Mouse (Mus musculus) intestine, embryonic 16.5 days (tissue): ENCODE results near the gene Nat8f2. TPM values are rescaled to one million over a fixed set of nuclear protein-coding genes. Genes with fewer than 3 reads are reported as not detected.
"Not testable (repeated sequence)": the region's sequence is repeated elsewhere in the genome, so short reads cannot be mapped to it uniquely, and the experiment has no call there.

ENCODE experiments used
- ATAC-seq: fragments of 200-750 bp; cut with Nextera tagmentation; 2 replicates; pipeline ENCODE4 v1.8.0; 2017; ENCODE audit warnings: moderate TSS enrichment, moderate library complexity
- H3K27ac ChIP-seq: fragments of 300-500 bp; sonication (generic); 2 replicates; pipeline ENCODE4 v1.5.1; 2014; ENCODE audit warnings: mild to moderate bottlenecking, low read length
- H3K27me3 ChIP-seq: fragments of 300-500 bp; sonication (generic); replicated peaks from 2 replicates; pipeline ENCODE4 v1.6.1; 2014; ENCODE audit warnings: low read length, control low read depth, mixed read lengths; ENCODE audit not compliant: control insufficient read depth, insufficient read depth
- H3K36me3 ChIP-seq: fragments of 300-500 bp; sonication (generic); 2 replicates; pipeline ENCODE4 v1.6.1; 2014; ENCODE audit warnings: low read length, control low read depth; ENCODE audit not compliant: control insufficient read depth, insufficient read depth
- H3K4me1 ChIP-seq: fragments of 300-500 bp; sonication (generic); 2 replicates; pipeline ENCODE4 v1.6.1; 2014; ENCODE audit warnings: low read length, control low read depth, mixed read lengths; ENCODE audit not compliant: control insufficient read depth, insufficient read depth
- H3K4me2 ChIP-seq: fragments of 300-500 bp; sonication (generic); 2 replicates; pipeline ENCODE4 v1.6.1; 2014; ENCODE audit warnings: low read depth, low read length, control low read depth
- H3K4me3 ChIP-seq: fragments of 300-500 bp; sonication (generic); 2 replicates; pipeline ENCODE4 v1.5.1; 2014; ENCODE audit warnings: mild to moderate bottlenecking, low read length
- H3K9ac ChIP-seq: fragments of 300-500 bp; sonication (generic); 2 replicates; pipeline ENCODE4 v1.6.1; 2014; ENCODE audit warnings: low read depth, low read length
- H3K9me3 ChIP-seq: fragments of 300-500 bp; sonication (generic); 2 replicates; pipeline ENCODE4 v1.6.1; 2016; ENCODE audit warnings: low read length, control low read depth; ENCODE audit not compliant: control insufficient read depth
- WGBS: fragments of 180-500 bp; shearing (Covaris S2); extraction: QIAGEN DNeasy Blood & Tissue Kit; methylation state at CpG from one replicate; pipeline ENCODE4 v1.1.7; 2014; 5-methylcytosine and 5-hydroxymethylcytosine counted together
- polyA plus RNA-seq: library from polyadenylated mRNA; unstranded; fragments of >200 nt; fragmentation: Nextera tagmentation; extraction: Ambion mirVana; gene quantifications from 2 replicates; pipeline ENCODE4 v1.2.1, GENCODE M21; 2015

Gene Nat8f2
- polyA plus RNA-seq, 1 experiment from 2014 or later, result not detected

DNA sequence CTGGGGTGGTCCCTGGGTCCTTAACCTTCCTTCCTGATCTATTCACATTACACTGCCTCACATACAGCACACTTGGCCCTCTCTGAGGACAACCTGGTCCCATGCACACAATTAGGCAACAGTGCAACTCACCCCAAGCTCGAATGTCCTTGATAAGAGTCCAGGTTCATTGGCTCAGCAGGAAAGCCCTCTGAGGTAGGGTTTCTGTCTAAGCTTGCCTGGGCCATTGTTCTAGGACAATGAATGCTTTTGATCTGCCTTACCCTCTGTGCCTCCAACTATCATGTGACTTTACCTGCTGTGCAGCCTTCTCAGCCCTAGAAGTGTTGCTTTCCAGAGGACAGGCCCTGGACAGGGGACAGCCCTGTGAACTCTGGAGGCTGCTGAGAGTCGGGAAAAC, 19.7 kb downstream of the Nat8f2 start:
- no peaks in the 10 kb centered on the region for H3K4me1 ChIP-seq
- no peak for ATAC-seq

DNA sequence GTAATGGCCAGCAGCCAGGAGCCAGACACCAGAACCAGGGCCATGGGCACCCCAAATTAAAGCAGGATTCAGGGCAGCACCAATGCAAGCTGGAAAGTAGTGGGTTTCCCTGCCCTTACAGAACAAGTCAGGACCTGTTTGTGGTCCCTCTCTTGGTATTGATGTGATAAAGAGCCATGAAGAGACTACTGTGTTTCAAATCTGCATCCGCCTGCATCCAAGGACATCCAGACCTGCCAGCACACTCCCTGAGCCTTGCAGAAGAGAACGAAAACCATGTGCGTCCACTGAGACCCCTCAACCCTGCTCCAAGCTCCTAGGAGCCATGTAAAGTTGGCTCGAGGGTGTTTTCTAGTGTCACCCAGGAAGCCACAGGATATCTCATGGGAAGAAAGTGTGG, 20.8 kb downstream of the Nat8f2 start:
- WGBS, result 90% methylated on average over 4 of the region's 4 CpGs
- H3K4me1 ChIP-seq, result no peaks in the 10 kb centered on the region
- ATAC-seq, result no peak

More for the DNA sequence above, 19.7 kb downstream of the Nat8f2 start:
- 37% methylated on average over 2 of the region's 2 CpGs for WGBS
- Histone ChIP-seq H3K4me2 (no peak overlapping the region), H3K4me3 (no peak overlapping the region), H3K9ac (no peak overlapping the region), H3K27ac (no peak overlapping the region), H3K36me3 (no peaks in the 10 kb centered on the region), H3K27me3 (no peaks in the 10 kb centered on the region), H3K9me3 (no peaks in the 10 kb centered on the region)

DNA sequence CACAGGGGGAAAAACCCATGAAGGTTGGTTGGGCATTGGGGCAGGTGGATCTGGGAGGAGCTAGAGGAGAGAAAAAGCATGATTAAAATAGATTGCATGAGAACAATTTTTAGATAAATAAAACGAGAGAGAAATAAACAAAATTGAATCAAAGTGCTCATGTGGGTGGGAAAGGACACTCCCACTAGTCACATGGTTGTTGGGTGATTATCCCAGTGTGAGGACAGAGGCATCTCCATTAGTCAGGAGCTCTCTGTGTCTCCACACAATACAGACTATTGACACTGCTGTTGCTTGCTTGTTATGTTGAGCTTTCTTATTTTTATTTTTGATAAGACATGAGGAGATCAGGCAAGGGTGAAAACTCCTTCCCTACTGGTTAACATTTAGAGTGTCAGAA, 22.0 kb downstream of the Nat8f2 start:
- H3K9me3 ChIP-seq, result no peaks in the 10 kb centered on the region
- no peak overlapping the region for H3K4me3 ChIP-seq
- H3K27me3 ChIP-seq, result no peaks in the 10 kb centered on the region
- no peak overlapping the region for H3K27ac ChIP-seq
- 24% methylated on average over 1 of the region's 1 CpGs for WGBS
- no peaks in the 10 kb centered on the region for H3K4me1 ChIP-seq
- H3K9ac ChIP-seq, result no peak overlapping the region
- ATAC-seq, result no peak
- H3K36me3 ChIP-seq, result no peaks in the 10 kb centered on the region
- no peak overlapping the region for H3K4me2 ChIP-seq

More for the DNA sequence above, 20.8 kb downstream of the Nat8f2 start:
- H3K9me3 ChIP-seq, result no peaks in the 10 kb centered on the region
- no peaks in the 10 kb centered on the region for H3K27me3 ChIP-seq
- no peak overlapping the region for H3K4me2 ChIP-seq
- no peak overlapping the region for H3K27ac ChIP-seq
- no peak overlapping the region for H3K9ac ChIP-seq
- no peak overlapping the region for H3K4me3 ChIP-seq
- H3K36me3 ChIP-seq, result no peaks in the 10 kb centered on the region

DNA sequence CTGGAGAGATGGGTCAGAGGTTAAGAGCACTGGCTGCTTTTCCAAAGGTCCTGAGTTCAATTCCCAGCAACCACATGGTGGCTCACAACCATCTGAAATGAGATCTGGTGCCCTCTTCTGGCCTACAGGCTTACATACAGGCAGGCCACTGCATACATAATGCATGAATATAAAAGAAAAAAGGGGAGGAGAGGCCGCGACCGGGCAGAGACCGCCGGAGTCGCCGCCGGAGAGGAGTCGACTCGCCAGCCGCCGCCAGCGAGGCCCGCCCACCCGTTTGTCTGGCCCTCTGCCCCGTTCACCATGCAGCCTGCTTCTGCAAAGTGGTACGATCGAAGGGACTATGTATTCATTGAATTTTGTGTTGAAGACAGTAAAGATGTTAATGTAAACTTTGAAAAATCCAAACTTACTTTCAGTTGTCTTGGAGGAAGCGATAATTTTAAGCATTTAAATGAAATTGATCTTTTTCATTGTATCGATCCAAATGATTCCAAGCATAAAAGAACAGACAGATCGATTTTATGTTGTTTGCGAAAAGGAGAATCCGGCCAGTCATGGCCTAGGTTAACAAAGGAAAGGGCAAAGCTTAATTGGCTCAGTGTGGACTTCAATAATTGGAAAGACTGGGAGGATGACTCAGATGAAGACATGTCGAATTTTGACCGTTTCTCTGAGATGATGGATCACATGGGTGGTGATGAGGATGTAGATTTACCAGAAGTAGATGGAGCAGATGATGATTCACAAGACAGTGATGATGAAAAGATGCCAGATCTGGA, 25.1 kb downstream of the Nat8f2 start:
- H3K4me2 ChIP-seq, H3K9me3 ChIP-seq, H3K4me3 ChIP-seq, H3K27me3 ChIP-seq, H3K4me1 ChIP-seq, H3K36me3 ChIP-seq, H3K9ac ChIP-seq, ATAC-seq, H3K27ac ChIP-seq: not testable (repeated sequence)
- 73% methylated on average over 25 of the region's 25 CpGs for WGBS

DNA sequence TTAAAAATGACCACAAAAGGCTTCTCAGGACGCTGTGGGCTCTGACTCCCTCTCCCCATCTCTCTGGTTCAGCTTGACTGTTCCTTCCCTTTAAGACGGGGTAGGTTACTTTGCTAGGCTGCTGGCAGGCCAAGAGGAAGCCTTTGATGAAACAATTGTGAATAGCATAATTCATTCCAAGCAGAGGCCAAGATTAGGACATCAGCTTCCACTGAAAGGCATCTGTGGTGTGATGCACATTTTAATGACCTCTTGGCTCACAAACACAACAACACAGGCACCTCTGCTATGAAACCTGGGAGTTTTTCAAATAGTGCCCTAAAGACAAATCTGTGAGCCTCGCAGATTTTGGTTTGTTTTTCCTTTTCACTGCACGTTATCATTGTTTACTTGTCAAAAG, 29.0 kb downstream of the Nat8f2 start:
- Histone ChIP-seq H3K36me3 (no peaks in the 10 kb centered on the region), H3K9ac (no peak overlapping the region), H3K4me2 (no peak overlapping the region), H3K4me3 (no peak overlapping the region), H3K27ac (no peak overlapping the region), H3K4me1 (no peaks in the 10 kb centered on the region), H3K27me3 (no peaks in the 10 kb centered on the region), H3K9me3 (no peaks in the 10 kb centered on the region)
- no peak for ATAC-seq
- WGBS, result 56% methylated on average over 4 of the region's 4 CpGs

DNA sequence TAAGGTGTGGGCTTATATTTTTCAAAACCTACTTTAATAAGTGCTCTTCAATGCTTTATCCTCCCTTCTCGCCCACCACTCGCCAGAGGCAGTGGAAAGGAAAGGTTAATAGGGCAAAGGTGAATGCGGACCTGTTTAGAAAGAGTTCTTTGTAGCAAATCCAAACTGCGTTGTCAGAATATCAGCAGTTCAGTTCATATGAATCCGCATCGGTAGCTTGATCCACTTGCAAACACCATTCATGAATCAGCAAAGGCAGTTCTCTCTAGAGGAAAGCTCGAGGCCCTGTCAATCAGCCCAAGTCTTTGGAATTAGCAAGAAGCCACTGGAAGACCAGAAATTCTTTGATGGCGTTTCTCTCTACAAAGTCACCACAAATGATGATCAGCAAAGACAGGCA, 30.3 kb downstream of the Nat8f2 start:
- Histone ChIP-seq H3K9ac (no peak overlapping the region), H3K27me3 (no peaks in the 10 kb centered on the region), H3K36me3 (no peaks in the 10 kb centered on the region), H3K4me1 (no peaks in the 10 kb centered on the region), H3K4me2 (no peak overlapping the region), H3K4me3 (no peak overlapping the region), H3K9me3 (no peaks in the 10 kb centered on the region), H3K27ac (no peak overlapping the region)
- WGBS, result 75% methylated on average over 8 of the region's 8 CpGs
- no peak for ATAC-seq

DNA sequence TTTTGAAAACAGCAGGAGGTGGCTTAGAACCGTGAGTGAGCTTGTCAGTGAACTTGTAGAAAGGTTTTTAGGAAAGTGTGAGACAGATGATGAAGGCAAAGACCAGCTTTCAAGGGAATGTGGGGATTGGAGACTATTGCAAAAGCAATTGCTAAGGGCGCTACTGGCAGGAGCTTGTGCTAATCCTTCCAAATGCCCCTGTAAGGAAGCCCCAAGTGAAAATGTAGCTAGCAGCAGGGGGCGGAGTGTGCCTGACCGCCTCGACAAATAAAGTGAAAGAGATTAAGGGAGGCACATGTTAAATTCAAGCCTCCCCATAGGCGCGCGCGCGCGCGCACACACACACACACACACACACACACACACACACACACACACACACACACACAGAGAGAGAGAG, 31.7 kb downstream of the Nat8f2 start:
- H3K4me3 ChIP-seq, H3K27me3 ChIP-seq, H3K27ac ChIP-seq, H3K9ac ChIP-seq, H3K36me3 ChIP-seq, H3K4me1 ChIP-seq, H3K9me3 ChIP-seq: not testable (repeated sequence)
- 16% methylated on average over 12 of the region's 12 CpGs for WGBS
- peak; percentile 65 for ATAC-seq
- 0 out of 2 replicates have a peak overlapping the region, but pooled peaks have one; percentile 19 for H3K4me2 ChIP-seq

DNA sequence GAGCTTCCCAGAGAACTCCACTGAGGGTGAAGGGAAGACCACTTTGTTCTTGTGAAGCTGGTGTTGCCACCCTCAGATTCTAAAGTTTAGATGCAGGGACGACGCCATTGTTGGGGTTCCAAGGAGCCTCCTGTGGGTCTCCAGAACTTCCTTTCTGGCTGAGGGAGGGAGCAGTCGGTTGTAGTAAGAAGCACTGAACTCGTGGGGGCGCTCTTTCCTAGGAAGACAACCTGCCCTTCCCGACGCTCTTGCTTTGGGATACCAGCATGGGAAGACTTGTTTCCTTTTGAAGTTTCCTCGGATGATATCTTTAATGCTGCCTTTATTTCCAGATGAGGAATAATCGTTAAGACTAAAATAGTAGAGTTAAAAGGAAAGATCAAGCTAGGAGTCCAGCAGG, 32.1 kb downstream of the Nat8f2 start:
- H3K27ac ChIP-seq, H3K9me3 ChIP-seq, H3K36me3 ChIP-seq, H3K4me2 ChIP-seq, H3K4me1 ChIP-seq, H3K27me3 ChIP-seq, H3K9ac ChIP-seq, H3K4me3 ChIP-seq, ATAC-seq: not testable (repeated sequence)
- 15% methylated on average over 8 of the region's 9 CpGs for WGBS

DNA sequence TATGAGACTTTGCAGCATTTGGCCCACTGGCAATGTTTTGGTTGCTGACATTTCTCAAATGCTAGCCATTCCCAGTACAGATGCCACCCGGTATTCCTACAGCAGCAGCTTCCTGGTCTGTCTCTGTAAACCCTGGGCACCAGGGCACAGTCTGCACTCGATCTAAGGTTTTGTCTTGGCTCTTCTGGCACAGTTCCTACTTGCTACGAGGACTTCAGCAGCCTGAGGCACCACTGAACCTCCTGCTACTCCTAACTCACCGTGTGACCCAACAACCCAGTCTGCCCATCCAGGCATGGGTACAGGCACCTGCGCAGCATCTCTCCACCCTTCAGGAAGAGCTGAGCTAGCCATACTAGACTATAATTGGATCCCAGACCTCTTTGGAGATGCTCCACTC, 32.9 kb downstream of the Nat8f2 start:
- not testable (repeated sequence) for H3K36me3 ChIP-seq, H3K27me3 ChIP-seq, H3K27ac ChIP-seq, H3K4me1 ChIP-seq, H3K4me2 ChIP-seq, H3K9ac ChIP-seq, H3K4me3 ChIP-seq, ATAC-seq, H3K9me3 ChIP-seq
- WGBS, result 76% methylated on average over 5 of the region's 5 CpGs

DNA sequence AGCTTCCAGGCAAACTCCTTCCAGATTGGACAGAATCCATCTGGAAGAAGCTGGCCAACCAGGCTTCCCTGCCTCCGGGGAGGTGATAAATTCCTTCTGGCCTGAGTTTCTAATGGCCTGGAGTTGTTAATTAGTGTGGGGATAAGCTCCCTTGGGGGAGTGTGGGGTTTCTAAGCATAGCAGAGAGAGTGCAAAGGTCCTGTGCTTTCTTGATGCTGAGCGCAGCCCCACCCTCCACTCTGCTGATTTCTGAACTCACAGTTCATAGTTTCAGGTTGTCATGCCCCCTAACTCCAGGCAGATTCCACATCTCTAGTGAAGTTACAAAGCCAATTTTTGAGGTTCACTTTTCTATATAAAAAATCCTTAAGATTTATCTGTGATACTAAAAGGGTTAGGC, 33.9 kb downstream of the Nat8f2 start:
- not testable (repeated sequence) for H3K36me3 ChIP-seq, H3K4me3 ChIP-seq, H3K27me3 ChIP-seq, H3K9me3 ChIP-seq, H3K4me1 ChIP-seq, H3K27ac ChIP-seq, H3K9ac ChIP-seq, H3K4me2 ChIP-seq
- ATAC-seq, result peak; percentile 55
- whole genome bisulfite sequencing, result 52% methylated on average over 1 of the region's 2 CpGs
